Mouse (Mus musculus) urinary bladder, adult 2 months (tissue): ENCODE measurements around the gene Pbx1. TPM values are rescaled to one million over a fixed set of nuclear protein-coding genes. Genes with fewer than 3 reads are reported as not detected.

Experiments
- DNase-seq: peaks from one replicate; pipeline ENCODE4 v3.0.0; 2022; ENCODE audit warnings: low spot score
- polyA plus RNA-seq: library from polyadenylated mRNA; depleted of rRNA; stranded (reverse); fragments of >200 nt; gene quantifications from 2 replicates; pipeline ENCODE4 v1.2.3, GENCODE M21; 2012

Gene Pbx1
- polyA plus RNA-seq, 1 experiment = 77.8 TPM

- no peak for DNase-seq
These were observed 87.8 kb downstream of the Pbx1 start for GRCm38 (mm10) chr1:168344262-168344661.

GRCm38 (mm10) chr1:168342269-168342668 lies 89.8 kb downstream of the Pbx1 start:
- no peak for DNase-seq

GRCm38 (mm10) chr1:168341863-168342262 lies 90.2 kb downstream of the Pbx1 start:
- DNase-seq = no peak

- DNase-seq = no peak
These were observed 90.7 kb downstream of the Pbx1 start for GRCm38 (mm10) chr1:168341368-168341767.

GRCm38 (mm10) chr1:168336238-168336818 lies 95.7 kb downstream of the Pbx1 start:
- no peak for DNase-seq

GRCm38 (mm10) chr1:168334831-168335574 lies 97.1 kb downstream of the Pbx1 start:
- DNase-seq = no peak

- no peak for DNase-seq
These were observed 100.0 kb downstream of the Pbx1 start for GRCm38 (mm10) chr1:168332056-168332455.

- DNase-seq = no peak
These were observed 103.8 kb downstream of the Pbx1 start for GRCm38 (mm10) chr1:168328236-168328605.

- no peak for DNase-seq
These were observed 104.5 kb downstream of the Pbx1 start for GRCm38 (mm10) chr1:168327405-168328235.

GRCm38 (mm10) chr1:168325786-168326185 lies 106.3 kb downstream of the Pbx1 start:
- no peak for DNase-seq

- no peak for DNase-seq
These were observed 107.6 kb downstream of the Pbx1 start for GRCm38 (mm10) chr1:168324306-168325085.

GRCm38 (mm10) chr1:168323436-168324108 lies 108.5 kb downstream of the Pbx1 start:
- DNase-seq = no peak

GRCm38 (mm10) chr1:168322892-168323291 lies 109.2 kb downstream of the Pbx1 start:
- DNase-seq = no peak

GRCm38 (mm10) chr1:168319695-168320094 lies 112.4 kb downstream of the Pbx1 start:
- DNase-seq = no peak

GRCm38 (mm10) chr1:168318899-168319469 lies 113.1 kb downstream of the Pbx1 start:
- no peak for DNase-seq

GRCm38 (mm10) chr1:168313772-168314171 lies 118.3 kb downstream of the Pbx1 start:
- DNase-seq = no peak

GRCm38 (mm10) chr1:168312710-168313447 lies 119.2 kb downstream of the Pbx1 start:
- DNase-seq = no peak

- DNase-seq = no peak
These were observed 123.0 kb downstream of the Pbx1 start for GRCm38 (mm10) chr1:168309101-168309521.

GRCm38 (mm10) chr1:168307275-168308182 lies 124.5 kb downstream of the Pbx1 start:
- no peak for DNase-seq
